Mouse (Mus musculus): Measurements from ENCODE around the gene Vrk3.

The Vrk3 gene

GRCm38 (mm10) chr7:44818751-44819235 lies 70.6 kb downstream of the Vrk3 start:
- DNase-seq (ENCODE audit: low spot score in 2 of 2): peak; percentile 3 to 41

GRCm38 (mm10) chr7:44819391-44819790 lies 71.2 kb downstream of the Vrk3 start:
- DNase-seq (ENCODE audit: low spot score in 2 of 2): no peak

DNA sequence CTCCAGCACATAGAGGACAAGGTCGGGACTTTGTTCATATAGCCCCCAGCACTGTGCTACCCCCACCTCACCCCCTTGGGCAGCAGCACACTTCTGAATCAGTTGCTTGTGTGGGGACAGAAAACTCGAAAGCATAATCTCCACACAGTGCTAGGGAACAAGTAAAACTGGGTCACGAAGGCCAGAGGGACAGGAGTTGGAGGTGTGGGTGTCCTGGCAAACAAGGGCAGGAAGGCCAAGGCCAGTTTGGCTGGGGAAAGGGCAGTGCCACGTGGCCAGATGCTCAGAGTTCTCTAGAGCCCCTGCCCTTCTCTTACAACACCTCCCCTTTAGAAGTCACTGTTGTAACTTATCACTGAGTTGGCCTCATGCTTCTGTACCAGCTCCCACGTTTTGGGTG lies 71.7 kb downstream of the Vrk3 start:
- DNase-seq (ENCODE audit: low spot score in 2 of 2): peak; percentile 0 to 5

GRCm38 (mm10) chr7:44820525-44820924 lies 72.3 kb downstream of the Vrk3 start:
- peak in 1 of 2 experiments; percentile 1 for DNase-seq (ENCODE audit: low spot score in 2 of 2)

DNA sequence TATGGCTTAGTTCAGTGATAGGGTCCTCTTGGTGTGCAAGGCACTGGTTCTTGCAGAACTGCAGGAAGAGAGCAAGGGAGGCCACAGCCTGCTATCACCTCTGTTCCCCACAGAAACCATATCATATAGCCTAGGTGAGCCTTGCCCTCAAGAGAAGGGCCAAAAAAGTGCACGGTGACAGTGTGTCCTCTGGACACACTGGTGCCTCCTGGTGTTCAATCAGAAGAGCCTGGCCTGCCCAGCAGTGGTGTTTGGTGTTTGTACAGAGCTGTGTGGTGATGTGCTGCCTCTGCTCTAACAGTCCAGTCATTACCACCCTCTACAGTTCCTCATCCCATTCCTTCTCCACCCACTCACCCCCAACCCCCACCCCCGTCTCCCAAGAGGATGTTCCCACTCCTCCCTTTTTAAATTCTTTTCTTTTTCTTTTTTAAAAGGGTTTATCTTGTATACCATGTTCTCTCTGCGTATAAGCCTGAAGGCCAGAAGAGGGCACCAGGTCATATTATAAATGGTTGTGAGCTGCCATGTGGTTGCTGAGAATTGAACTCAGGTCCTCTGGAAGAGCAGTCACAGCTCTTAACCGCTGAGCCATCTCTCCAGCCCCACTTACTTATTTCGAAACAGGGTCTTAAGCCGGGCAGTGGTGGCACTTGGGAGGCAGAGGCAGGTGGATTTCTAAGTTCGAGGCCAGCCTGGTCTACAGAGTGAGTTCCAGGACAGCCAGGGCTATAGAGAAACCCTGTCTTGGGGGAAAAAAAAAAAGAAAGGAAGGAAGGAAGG lies 73.6 kb downstream of the Vrk3 start:
- peak in 1 of 2 experiments; percentile 3 for DNase-seq (ENCODE audit: low spot score in 2 of 2)

- DNase-seq (ENCODE audit: low spot score in 2 of 2): no peak
Observed at GRCm38 (mm10) chr7:44823409-44823808, 75.2 kb downstream of the Vrk3 start.

- DNase-seq (ENCODE audit: low spot score in 2 of 2): peak; percentile 64 to 78
Observed at GRCm38 (mm10) chr7:44824872-44825271, 76.7 kb downstream of the Vrk3 start.

DNA sequence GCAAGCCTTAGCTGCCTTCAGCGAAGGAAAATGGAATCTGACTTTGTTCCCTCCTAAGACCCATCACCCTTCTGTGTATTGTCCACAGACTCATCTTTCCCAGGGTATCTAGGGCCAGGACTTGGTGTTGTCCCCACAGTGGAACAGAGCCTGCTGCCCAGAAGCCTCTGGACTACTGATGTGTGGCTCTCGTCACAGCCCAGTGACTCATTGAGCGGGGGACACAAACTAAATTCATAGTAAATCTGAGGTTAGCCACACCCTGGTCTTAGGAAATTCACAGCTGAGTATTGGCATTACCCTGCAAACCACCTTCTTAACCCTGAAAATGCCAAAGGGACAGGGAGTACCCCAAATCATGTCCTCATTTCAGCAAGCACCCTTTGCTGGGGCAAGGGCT lies 78.6 kb downstream of the Vrk3 start:
- DNase-seq (ENCODE audit: low spot score in 2 of 2): no peak

All from spleen, postnatal 14 days (tissue).